Mouse (Mus musculus) testis, postnatal 10 days (tissue): ENCODE results near the gene Rars.
"Not testable (repeated sequence)": the region's sequence is repeated elsewhere in the genome, so short reads cannot be mapped to it uniquely, and the experiment has no call there.

Experiments
- DNase-seq: peaks from one replicate; pipeline ENCODE4 v3.0.0; 2021; ENCODE audit warnings: low spot score

Rars gene

DNA sequence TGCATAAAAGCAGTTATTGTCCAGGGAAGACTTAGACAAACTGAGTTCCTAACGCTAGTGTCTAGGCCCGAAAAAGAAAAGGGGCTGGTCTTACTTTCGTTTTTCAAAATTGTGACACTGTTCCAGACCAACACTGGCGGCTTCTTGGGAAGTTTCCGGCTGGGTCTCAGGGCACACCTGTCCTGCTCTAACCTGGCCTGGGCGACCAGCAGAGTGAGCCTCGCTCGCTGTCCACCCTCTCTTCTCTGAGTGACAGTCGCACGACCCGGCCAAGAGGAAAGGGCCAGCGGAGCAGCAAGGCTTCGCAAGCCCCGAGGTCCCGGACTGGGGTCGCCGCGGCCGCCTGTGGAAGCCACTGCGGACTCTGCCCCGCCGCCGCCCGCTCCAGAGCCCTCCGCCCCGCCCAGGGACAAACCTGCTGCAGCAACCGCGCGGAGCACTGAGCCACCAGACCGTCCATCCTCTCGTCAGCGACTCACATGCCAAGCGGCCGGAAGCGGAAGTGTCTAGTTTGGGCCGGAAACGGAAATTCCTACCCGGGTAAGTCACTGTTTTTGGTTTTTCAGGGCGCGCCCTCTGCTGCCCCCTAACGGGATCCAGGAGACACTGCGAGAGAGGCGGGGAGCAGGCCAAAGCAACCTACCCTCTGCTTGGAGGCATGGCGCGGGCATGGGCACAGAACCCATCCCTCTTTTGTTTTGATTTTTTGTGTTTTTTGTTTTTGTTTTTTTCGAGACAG is at the start of gene Rars:
Gene Rars (minus strand): TSS at position 485 of the 739 bp plus-strand sequence.
- peak; percentile 93 for DNase-seq

DNA sequence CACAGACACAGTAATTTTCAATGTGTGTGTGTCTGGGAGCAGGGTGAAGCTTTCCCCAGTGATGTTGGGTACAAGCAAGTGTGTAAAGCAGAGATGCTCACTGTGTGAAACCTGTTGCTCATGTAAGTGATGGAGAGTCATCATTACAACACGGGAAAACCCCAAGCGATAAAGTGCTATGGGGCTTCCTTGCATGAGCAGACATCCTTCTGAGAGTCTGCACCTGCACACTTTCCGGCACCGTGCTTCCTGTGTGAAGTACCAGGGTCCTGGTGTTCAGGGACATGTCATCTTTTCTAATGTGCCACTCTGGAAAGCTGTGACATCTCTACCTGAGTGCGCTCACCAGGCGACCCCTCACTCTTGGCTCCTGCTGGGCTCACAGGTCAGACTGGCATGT is 48.5 kb upstream of the Rars start:
- DNase-seq = no peak

DNA sequence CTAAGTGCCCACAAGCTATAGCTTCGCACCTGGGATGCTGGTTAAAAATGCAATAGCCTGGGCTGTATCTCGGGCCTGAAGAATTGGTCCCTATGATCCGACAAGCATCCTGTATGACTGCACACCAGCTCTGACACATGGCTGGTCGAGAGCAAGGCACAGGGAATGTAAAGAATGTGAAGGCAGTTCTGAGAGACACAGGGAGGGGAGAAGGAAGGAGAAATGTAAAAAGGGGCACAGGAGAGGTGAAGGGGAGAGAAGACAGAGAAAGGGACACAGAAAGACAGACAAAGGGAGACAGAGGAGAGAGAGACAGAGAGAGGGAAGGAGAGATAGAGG is 44.2 kb upstream of the Rars start:
- DNase-seq = no peak

DNA sequence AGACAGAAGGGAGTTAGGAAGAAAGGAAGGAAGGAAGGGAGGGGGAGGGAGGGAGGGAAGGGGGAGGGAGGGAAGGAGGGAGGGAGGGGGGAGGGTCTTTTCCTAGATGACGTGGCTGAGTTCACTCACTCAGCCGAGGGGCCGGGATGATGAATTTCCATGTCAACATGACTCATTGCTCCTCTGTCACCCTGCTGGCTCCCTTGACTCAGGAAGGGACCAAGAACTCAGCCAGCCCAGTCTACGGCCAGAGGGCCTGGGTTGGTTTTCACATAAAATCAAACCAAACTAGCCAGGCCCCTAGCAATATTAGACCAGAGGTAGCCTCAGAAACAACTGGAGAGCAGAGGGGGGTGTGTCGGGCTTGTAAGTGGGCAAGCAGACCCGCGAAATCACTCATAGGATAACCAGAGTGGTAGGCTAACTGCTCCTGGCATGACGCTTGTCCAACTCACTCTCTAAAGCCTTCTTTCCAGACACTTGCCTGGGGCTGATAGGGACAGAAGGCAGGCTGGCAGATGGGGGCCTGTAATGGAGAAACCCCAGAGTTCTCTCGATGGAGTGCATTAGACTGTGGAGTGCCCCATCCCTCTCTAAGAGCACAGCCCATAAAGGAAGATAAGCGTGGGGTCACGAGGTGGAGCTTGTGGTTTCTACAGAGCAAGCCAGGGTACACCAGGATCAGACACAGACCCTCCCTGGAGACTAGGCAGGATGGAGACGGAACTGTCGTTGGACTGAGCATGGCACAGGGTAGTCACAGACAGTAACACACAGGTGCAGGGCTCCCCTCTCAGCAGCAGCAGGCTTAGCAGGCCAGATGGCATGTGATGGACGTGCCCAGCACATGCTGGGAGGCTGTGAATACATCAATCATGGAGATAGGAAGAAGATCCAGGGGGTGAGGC is 43.6 kb upstream of the Rars start:
- no peak for DNase-seq

DNA sequence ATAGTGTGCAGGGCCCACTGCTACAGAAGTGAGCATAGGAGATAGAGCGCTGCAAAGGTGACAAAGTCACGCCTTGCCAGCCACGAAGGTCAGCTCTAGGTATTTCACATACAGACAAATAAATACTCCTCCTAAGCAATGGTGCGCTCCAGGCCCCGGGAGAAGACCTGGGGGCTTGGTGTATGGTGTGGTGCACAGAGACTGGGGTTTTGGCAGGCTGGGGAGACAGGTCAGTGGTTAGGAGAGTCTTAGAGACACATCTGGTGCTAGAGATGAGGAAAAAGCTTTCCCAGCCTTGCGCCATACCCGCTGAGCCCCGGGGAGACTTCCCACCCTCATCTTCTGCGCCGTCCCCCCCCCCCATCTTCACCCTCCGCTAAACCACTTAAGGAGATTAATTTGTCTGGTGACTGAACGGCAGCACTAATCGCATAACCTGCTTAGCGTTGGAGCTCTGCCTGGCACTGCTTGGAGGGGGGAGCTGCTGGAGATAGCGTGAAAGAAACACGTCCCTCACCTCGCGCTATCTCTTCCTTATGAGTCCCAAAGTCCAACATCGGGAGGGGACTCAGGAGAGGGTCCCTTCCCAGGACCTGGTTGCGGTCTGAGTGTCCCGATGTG is 39.4 kb upstream of the Rars start:
- DNase-seq = no peak

DNA sequence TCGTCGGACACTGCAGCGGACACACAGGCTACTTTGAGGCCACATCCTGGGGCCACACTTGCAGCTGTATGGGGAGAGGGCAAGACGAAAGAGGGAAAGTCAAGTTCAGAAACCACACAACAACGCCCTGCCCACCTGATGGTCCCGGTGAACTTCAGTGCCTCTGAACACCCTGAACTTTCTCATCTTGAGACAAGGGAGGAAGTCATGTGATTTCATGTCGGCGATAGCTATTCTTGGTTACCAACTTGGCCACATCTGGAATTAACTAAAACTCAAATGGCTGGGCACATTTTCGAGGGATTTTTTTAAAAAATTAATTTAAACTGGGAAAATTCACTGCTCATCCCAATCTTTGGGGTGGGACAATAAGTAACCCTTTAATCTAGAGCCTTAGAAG is 36.7 kb upstream of the Rars start:
- no peak for DNase-seq

DNA sequence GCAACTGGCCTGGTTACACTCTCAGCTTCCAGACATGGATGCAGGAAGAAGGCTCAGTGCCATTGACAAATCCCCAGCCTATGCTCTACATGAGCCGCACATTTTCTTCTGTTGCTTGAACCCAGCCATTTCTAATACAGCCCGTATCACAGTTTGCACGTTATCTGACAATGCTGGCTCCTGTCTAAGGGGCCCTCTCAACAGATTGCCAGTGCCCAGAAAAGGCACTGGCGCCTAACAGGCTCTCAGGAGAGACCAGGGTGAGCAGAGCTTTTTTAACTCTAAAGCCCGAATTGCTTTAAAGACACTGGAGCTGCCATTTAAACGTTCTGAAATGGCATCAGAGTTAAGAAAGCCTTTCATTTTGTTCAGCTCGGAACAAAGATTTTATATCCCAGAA is 31.8 kb upstream of the Rars start:
- no peak for DNase-seq

DNA sequence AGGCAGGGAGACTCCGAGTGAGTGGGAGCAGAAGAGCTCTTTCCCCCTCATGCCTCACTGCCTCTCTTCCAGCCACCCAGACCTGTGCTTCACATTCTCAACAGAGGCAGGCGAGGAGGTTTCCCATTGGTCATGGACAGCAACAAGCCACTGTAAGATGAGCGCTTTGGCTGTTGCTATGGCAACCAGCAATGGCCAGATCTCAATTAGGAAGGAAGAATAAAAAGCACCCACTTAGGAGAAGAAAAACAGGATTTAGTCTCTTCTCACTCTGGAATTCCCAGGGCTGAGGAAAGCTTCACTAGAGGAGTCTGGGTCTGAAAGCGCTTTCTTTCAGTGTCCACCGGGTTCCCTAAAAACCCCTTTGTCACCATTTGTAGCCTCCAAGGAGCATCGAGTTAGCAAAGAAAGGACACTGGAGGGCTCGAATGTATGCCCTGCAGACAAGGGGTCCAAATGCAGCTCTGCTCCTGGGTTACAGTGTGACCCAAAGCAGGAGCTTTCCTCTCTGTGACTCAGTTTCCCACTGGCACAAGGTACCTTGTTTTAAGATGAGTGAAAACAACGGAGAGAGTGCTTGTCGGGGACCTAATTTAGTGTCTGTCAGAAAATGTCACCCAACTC is 30.8 kb upstream of the Rars start:
- DNase-seq = no peak

DNA sequence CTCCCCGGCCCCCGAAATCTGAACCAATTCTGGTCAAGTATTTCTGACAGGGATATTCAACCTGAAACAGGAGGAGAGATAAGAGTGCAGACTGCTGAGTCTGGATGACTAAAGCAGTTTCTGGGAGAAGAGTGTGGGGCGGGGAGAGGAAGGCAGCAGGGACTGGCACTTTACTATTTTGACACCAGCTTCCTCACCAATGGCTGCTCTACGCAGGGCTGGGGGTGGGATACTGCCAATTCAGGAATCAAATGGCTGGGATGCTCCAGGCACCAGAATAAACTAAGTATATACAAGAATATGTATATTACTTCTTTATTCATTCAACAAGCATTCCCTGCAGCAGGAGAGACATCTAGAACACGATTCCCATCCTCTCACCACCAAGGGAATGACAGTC is 29.3 kb upstream of the Rars start:
- no peak for DNase-seq

DNA sequence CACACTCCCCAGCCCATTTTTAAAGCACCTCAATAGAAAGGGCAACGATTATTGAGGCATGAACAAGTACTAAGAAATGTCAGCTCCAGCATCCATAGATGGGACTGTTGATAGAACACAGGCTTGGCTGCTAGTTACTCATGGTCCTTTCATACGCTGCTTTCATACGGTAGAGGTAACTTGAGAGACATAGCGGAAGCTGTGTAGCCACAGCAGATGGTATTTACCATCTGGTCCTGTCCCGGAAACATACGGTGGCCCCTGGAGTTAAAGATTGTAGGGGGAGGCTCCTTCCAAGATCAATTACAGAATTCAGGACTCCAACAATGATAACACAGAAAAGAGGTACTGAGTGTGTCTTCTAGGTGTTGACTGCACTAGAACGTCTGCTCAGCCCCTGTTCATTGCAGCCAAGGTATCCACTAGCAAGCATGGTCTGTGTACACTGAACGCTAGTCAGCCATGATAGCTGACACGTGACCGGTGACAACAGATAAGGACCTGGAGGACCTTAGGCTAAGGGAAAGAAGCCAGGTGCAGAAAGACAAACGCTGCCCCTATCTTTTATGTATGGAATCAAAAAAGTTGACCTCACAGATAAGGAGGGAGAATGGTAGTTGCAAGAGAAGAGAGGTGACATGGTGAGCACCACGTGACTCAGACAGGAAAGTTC is 23.2 kb upstream of the Rars start:
- no peak for DNase-seq

DNA sequence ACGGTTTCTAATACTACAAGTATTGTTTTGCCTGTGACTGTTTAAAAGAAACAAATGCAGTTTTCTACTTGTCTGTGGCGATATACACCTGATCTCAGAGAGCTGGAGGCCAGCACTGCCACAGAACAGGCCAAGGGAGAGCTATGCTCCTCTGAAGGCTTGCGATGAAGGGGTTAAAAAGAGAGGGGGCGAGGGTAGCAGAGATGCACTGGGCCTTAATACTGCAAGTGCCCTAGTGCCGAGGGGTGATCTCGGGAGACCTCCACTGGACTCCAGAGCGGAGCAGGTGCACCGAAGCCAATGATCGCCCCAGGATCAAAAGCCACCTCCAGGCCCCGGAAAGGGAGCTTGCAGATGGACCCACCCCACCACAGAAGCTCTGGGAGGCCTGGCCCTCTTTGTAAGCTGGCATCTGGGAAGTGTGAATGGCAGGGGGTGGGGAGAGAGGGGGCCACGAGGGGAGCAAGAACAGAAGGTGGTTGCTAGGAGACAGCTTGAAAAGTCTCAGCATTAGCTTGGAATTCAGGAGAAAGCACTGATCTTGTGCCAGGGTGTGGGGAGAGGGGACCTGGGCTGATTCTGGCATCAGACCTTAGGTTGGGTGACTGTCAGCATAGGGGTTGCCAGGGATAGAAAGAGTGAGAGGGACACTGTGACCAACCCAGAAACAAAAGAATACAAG is 22.2 kb upstream of the Rars start:
- DNase-seq = no peak

DNA sequence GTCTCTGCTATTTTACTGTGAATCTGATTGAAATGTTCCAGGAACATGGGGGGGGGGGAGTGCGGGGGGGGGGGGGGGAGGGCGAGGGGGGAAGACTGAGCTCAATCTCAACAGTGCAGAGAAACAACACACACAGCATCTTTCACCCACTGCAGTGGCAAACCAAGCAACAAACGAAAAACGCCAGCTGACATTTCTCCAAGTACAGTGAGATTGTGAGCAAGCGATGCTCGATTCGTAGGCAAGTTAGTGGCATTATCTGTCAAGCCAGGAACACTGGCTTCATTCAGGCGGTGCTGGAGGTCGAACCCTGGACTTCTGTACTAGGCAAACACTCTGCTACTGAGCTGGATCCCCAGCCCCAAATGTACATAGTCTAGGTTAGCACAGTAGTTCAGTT is 21.3 kb upstream of the Rars start:
- DNase-seq = no peak

DNA sequence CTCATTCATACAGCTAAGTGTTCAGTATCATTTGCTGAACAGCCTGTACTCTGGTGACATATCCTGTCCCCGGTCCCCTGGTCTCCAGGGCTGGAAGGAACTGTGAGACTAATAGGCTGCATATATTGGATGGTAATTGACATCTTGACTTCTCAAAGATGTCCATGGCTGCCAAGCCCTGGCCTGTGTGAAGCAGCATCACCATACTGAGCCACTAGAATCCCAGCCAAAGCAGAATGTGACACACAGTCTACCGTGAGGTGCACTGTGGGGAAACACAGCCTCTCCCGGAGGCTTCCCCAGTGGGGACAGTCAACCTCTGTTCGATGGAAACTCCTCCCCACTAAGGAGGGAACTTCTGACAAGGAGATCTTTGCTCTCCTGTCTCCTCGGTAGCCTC is 20.6 kb upstream of the Rars start:
- no peak for DNase-seq

DNA sequence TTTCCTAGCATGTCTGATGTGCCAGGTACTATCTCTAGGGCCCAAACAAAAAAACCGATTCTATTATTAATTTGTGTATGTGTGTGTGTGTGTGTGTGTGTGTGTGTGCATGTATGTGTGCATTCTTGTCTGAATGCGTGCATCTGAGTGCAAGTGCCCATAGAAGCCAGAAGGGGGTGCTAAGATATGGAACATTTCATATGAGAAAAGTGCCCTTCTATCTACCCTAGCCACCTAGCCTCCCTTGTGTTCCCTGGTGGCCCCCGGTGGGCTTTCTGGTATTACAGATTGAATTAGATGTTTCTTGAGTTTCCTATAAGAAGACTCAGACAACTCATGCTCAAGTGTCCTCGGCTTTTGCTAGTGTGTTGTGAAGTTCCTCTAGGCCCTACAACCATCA is 19.3 kb upstream of the Rars start:
- DNase-seq = no peak

DNA sequence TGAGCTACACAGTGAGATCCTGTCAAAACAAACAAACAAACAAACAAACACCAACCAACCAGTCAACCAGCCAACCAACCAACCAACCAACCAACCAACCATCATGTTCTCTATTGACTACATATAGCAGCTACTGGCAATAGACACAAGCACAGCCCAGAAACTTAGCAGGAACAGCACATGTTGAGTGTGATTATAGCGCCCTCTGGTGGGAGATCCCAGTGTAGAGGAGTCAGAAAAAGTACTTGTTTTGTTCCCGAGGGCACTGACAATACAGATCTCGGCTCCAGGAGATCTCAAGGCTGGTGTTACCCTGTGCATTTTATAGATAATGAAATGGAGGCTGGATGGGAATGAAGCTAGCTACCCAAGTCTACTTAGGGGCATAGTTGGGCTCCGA is 18.4 kb upstream of the Rars start:
- peak; percentile 60 for DNase-seq

DNA sequence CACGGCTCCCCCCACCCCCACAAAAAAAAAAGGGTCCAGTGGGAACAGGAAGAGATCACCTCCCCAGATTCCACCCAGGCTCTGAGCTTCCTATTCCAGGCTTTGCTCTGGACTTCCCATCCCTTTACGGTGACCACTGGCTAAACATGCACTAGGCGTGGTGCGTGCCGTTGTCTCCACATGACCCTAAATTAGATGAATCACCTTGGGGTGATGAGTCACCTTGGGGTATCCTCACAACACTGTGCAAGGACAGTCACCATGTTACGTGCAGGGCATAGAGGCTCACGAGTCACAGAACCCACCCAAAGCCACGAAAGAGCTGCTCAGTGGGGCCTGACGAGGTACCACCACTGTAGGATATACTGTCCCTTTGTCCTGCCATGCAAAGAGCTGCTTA is 10.0 kb upstream of the Rars start:
- DNase-seq = no peak

DNA sequence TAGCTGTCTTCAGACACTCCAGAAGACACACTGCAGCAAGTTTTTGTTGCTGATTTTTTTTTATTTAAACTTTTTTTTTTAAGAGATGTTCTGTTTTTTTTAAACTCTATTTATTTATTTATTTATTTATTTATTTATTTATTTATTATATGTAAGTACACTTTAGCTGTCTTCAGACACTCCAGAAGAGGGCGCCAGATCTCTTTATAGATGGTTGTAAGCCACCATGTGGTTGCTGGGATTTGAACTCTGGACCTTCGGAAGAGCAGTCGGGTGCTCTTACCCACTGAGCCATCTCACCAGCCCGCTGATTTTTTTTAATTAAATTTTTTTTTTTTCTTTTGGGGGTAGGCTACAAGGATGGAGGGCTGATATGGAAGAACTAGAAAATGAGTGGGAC is 8.3 kb upstream of the Rars start:
- not testable (repeated sequence) for DNase-seq

DNA sequence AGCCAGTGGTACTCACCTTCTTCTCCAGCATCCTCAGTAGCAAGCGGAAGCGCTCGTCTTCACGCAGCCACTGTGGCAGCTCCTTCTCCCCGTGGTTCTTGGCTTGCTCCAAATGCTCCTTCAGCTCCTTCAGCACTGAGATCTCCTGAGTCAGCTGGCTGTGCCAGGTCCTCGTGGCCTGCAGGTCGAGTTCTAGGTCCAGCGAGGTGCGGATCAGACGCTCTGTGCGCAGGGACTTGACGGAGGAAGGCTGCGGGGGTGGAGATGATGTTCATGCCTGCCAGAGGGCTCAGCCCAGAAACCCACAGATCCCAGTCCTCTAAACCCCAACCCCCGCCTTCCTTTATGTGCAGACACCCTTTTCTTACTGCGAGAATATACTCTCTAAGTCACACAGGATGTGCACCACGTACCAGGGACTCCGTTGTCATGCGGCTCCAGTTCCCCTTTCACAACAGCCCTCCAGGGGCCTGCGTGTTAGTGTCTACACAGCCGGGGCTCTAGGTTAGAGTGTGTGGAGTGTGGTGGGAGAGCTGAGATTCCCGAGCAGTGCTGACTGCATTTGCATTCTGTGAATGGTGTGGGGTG is 7.5 kb upstream of the Rars start:
- no peak for DNase-seq

DNA sequence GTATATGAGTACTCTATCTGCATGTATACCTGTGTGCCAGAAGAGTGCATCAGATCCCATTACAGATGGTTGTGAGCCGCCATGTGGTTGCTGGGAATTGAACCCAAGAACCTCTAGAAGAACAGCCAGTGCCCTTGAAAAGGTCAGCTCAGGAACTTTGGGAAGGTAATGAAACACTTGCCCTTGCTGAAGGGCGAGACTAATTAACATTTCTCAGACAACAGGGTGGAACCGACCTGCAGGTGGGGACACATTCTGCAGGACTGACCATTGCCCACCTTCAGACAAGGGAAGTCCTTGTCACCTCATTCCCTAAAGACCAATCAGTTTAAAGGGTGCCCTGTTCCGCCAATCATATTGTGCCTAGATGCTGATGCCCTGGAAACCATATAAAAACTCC is 6.5 kb upstream of the Rars start:
- DNase-seq = not testable (repeated sequence)

DNA sequence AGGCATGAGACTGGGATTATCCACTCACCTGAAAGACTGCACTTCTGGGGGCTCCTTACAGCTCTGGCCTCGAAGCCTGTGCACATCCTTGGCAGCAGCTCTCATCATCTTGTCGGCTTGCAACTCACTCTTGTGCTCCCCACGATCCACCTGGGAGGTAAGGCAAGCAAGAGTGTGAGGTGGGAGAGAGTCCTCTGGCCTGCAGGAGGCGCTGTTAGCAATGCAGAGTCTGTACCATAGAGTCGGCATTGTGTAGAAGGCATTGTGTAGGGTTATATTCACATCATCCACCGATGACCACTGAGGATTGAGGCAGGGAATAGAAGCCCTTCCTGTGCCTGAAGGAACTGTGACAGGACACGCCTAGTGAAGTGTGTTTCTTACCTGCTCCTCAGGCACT is 6.0 kb upstream of the Rars start:
- no peak for DNase-seq
